In the genomic region with DNA sequence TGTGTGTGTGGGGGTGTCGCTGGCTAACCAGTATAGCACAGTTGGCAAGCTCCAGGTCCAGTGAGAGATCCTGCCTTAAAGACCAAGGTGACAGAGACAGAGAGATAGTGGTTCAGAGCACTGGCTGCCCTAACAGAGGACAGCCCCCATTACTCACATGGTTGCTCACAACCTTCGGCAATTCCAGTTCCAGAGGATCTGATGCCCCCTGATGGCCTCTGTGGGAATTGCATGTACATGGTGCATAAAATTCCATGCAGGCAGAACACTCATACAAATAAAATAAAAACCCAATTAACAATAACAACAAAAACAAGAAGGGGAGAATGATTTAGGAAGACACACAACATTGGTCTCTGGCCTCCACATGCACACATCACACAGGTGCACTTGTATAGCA, we compare ENCODE assay signal across 10 mouse cellular contexts. TPM values are rescaled to one million over a fixed set of nuclear protein-coding genes. Genes with fewer than 3 reads are reported as not detected.
DNase-seq lines count a peak whose midpoint lies in the region; ATAC-seq and TF ChIP-seq lines count a peak whose summit lies in the region.
"Had no signal": no experiment of that assay in that cellular context is flagged by ENCODE, and none has a peak within 500 bp of the region (broad histone marks: within the 10 kb centered on the region; RNA-seq: fewer than 3 reads in every experiment).

No protein-coding gene starts in this region.

- TF ChIP-seq POLR2A in bone marrow macrophage, adult 2 months (IDR thresholded peaks at IDR 0.05; ENCODE audit: borderline replicate concordance, low read depth, low read length): no peak

- H3K36me3 ChIP-seq in heart, postnatal 0 days (replicated peaks; ENCODE audit: control insufficient read depth, insufficient read depth, low read length): no peaks in the 10 kb centered on the region
- no peaks in the 10 kb centered on the region for H3K36me3 ChIP-seq in midbrain, postnatal 0 days (ENCODE audit: insufficient read depth, low read length)
- H3K36me3 ChIP-seq in midbrain, embryonic 13.5 days: no peaks in the 10 kb centered on the region
- H3K36me3 ChIP-seq: heart, embryonic 13.5 days; neural tube, embryonic 13.5 days had no signal

- H3K4me3 ChIP-seq in heart, postnatal 0 days (ENCODE audit: low read depth, low read length): no peak overlapping the region
- no peak overlapping the region for H3K4me3 ChIP-seq in midbrain, postnatal 0 days (ENCODE audit: low read depth, low read length)
- H3K4me3 ChIP-seq in midbrain, embryonic 13.5 days (replicated peaks): no peak overlapping the region
- no peak overlapping the region for H3K4me3 ChIP-seq in bone marrow macrophage, adult 2 months (ENCODE audit: insufficient read depth, low read length)
- H3K4me3 ChIP-seq: heart, embryonic 13.5 days; neural tube, embryonic 13.5 days had no signal

- H3K4me2 ChIP-seq in heart, postnatal 0 days (ENCODE audit: low read depth, low read length): no peak overlapping the region
- no peak overlapping the region for H3K4me2 ChIP-seq in midbrain, postnatal 0 days (ENCODE audit: low read depth, low read length, poor library complexity, severe bottlenecking)
- no peak overlapping the region for H3K4me2 ChIP-seq in midbrain, embryonic 13.5 days (replicated peaks)
- H3K4me2 ChIP-seq: heart, embryonic 13.5 days; neural tube, embryonic 13.5 days had no signal

- 46% methylated on average over 2 of the region's 2 CpGs for WGBS in heart, postnatal 0 days
- WGBS in midbrain, postnatal 0 days: 52% methylated on average over 2 of the region's 2 CpGs
- 41% methylated on average over 2 of the region's 2 CpGs for WGBS in midbrain, embryonic 13.5 days

- H3K27me3 ChIP-seq in heart, postnatal 0 days (ENCODE audit: control insufficient read depth, insufficient read depth, low read length): 0 out of 2 replicates have a peak, but pooled peaks cover 3% of the 10 kb centered on the region
- H3K27me3 ChIP-seq in midbrain, postnatal 0 days (ENCODE audit: insufficient read depth, low read length): no peaks in the 10 kb centered on the region
- H3K27me3 ChIP-seq in midbrain, embryonic 13.5 days: no peaks in the 10 kb centered on the region
- H3K27me3 ChIP-seq: neural tube, embryonic 13.5 days had no signal

- no peak overlapping the region for H3K9ac ChIP-seq in heart, postnatal 0 days (replicated peaks; ENCODE audit: low read depth, low read length)
- no peak overlapping the region for H3K9ac ChIP-seq in midbrain, postnatal 0 days (replicated peaks; ENCODE audit: low read length, poor library complexity, severe bottlenecking)
- no peak overlapping the region for H3K9ac ChIP-seq in midbrain, embryonic 13.5 days (replicated peaks)
- H3K9ac ChIP-seq: heart, embryonic 13.5 days; neural tube, embryonic 13.5 days had no signal

- TF ChIP-seq EP300 in heart, postnatal 0 days (IDR thresholded peaks at IDR 0.05; ENCODE audit: low read depth): no peak

- H3K27ac ChIP-seq in heart, postnatal 0 days (ENCODE audit: low read depth): no peak overlapping the region
- no peak overlapping the region for H3K27ac ChIP-seq in midbrain, postnatal 0 days (ENCODE audit: low read depth, low read length)
- H3K27ac ChIP-seq in midbrain, embryonic 13.5 days: no peak overlapping the region
- H3K27ac ChIP-seq in bone marrow macrophage, adult 2 months (ENCODE audit: insufficient read depth, low read depth, low read length): no peak overlapping the region
- H3K27ac ChIP-seq: heart, embryonic 13.5 days; neural tube, embryonic 13.5 days had no signal

- DNase-seq in heart, postnatal 0 days (ENCODE audit: low spot score): no peak
- no peak for DNase-seq in heart, postnatal 36 days
- no peak for DNase-seq in midbrain, postnatal 0 days (ENCODE audit: low spot score)
- DNase-seq in retina, postnatal 1 day: peak; percentile 54
- DNase-seq in urinary bladder, postnatal 10 days (ENCODE audit: low spot score): no peak
- no peak for DNase-seq in frontal cortex, adult 2 months (ENCODE audit: extremely low spot score in 1 of 2, low spot score in 1 of 2)

- ATAC-seq in heart, postnatal 0 days (ENCODE audit: insufficient read depth, low read depth): no peak
- no peak for ATAC-seq in midbrain, postnatal 0 days (ENCODE audit: low FRiP score)
- no peak for ATAC-seq in midbrain, embryonic 13.5 days

- H3K9me3 ChIP-seq in heart, postnatal 0 days (replicated peaks; ENCODE audit: control insufficient read depth, low read length): no peaks in the 10 kb centered on the region
- no peaks in the 10 kb centered on the region for H3K9me3 ChIP-seq in midbrain, postnatal 0 days (ENCODE audit: low read length)
- no peaks in the 10 kb centered on the region for H3K9me3 ChIP-seq in midbrain, embryonic 13.5 days
- H3K9me3 ChIP-seq: heart, embryonic 13.5 days; neural tube, embryonic 13.5 days had no signal

- peak; percentile 21; the same call in 1 of the 2 replicates for TF ChIP-seq CTCF in heart, postnatal 0 days (IDR thresholded peaks at IDR 0.05; ENCODE audit: low read depth)
- peak; percentile 70 for TF ChIP-seq CTCF in midbrain, postnatal 0 days (IDR thresholded peaks at IDR 0.05)
- peak; percentile 24; the same call in 1 of the 2 replicates for TF ChIP-seq CTCF in bone marrow macrophage, adult 2 months (IDR thresholded peaks at IDR 0.05; ENCODE audit: low read depth, low read length)

- intact Hi-C loops in heart, postnatal 36 days (cut with DNase I): no loop called here

- 0 out of 2 replicates have a peak, but pooled peaks cover 4% of the 10 kb centered on the region for H3K4me1 ChIP-seq in heart, postnatal 0 days (ENCODE audit: control insufficient read depth, insufficient read depth)
- H3K4me1 ChIP-seq in midbrain, postnatal 0 days (ENCODE audit: insufficient read depth, low read length): peaks cover 4% of the 10 kb centered on the region; the same call in 1 of the 2 replicates
- peaks cover 19% of the 10 kb centered on the region for H3K4me1 ChIP-seq in midbrain, embryonic 13.5 days (replicated peaks)
- H3K4me1 ChIP-seq in bone marrow macrophage, adult 2 months (ENCODE audit: control insufficient read depth, insufficient read depth, low read length): no peaks in the 10 kb centered on the region

RNA-seq across cellular contexts. Expression of a gene that starts 12.5 kb away (rescaled TPM):
- 1.7 and 2.7 TPM in 2 replicates for total RNA-seq in heart, postnatal 0 days (2014; rRNA removed; ENCODE audit: low replicate concordance)
- polyA plus RNA-seq in heart, postnatal 0 days (2015; fragmentation: Nextera tagmentation; extraction: Ambion mirVana): 0.51 and 0.63 TPM in 2 replicates
- under 1 TPM; 0.24 to 0.61 TPM for total RNA-seq in heart, postnatal 36 days (2021)
- total RNA-seq in midbrain, postnatal 0 days (2014; rRNA removed): 0.33 and 0.49 TPM in 2 replicates
- polyA plus RNA-seq in midbrain, postnatal 0 days (2015; fragmentation: Nextera tagmentation; extraction: Ambion mirVana): 0.18 and 0.35 TPM in 2 replicates
- 0.09 TPM in 1 of 2 replicates, not detected in the other for polyA plus RNA-seq in midbrain, embryonic 13.5 days (2015; fragmentation: Nextera tagmentation; extraction: Ambion mirVana)
- polyA plus RNA-seq in bone marrow macrophage, adult 2 months (2012; ENCODE audit: insufficient read depth, insufficient read length, missing spikeins): not detected in 2 replicates
- 0.04 and 0.19 TPM in 2 replicates for polyA plus RNA-seq in frontal cortex, adult 2 months (2012; rRNA removed)

RNA-seq across cellular contexts. Expression of a gene that starts 16.6 kb away (rescaled TPM):
- not detected in 2 replicates for total RNA-seq in heart, postnatal 0 days (2014; rRNA removed; ENCODE audit: low replicate concordance)
- not detected in 2 replicates for polyA plus RNA-seq in heart, postnatal 0 days (2015; fragmentation: Nextera tagmentation; extraction: Ambion mirVana)
- not detected for total RNA-seq in heart, postnatal 36 days (2021)
- not detected in 2 replicates for total RNA-seq in midbrain, postnatal 0 days (2014; rRNA removed)
- polyA plus RNA-seq in midbrain, postnatal 0 days (2015; fragmentation: Nextera tagmentation; extraction: Ambion mirVana): not detected in 2 replicates
- 0.11 TPM in 1 of 2 replicates, not detected in the other for polyA plus RNA-seq in midbrain, embryonic 13.5 days (2015; fragmentation: Nextera tagmentation; extraction: Ambion mirVana)
- polyA plus RNA-seq in bone marrow macrophage, adult 2 months (2012; ENCODE audit: insufficient read depth, insufficient read length, missing spikeins): not detected in 2 replicates
- not detected in 2 replicates for polyA plus RNA-seq in frontal cortex, adult 2 months (2012; rRNA removed)
- polyA plus RNA-seq: neural tube, embryonic 13.5 days had no signal

RNA-seq across cellular contexts. Expression of a gene that starts 39.8 kb away (rescaled TPM):
- not detected in 2 replicates for total RNA-seq in heart, postnatal 0 days (2014; rRNA removed; ENCODE audit: low replicate concordance)
- 0.16 and 0.18 TPM in 2 replicates for polyA plus RNA-seq in heart, postnatal 0 days (2015; fragmentation: Nextera tagmentation; extraction: Ambion mirVana)
- under 1 TPM in 1 of 2 experiments, not detected in 1; 0.25 TPM for total RNA-seq in heart, postnatal 36 days (2021)
- 1.0 and 1.8 TPM in 2 replicates for total RNA-seq in midbrain, postnatal 0 days (2014; rRNA removed)
- polyA plus RNA-seq in midbrain, postnatal 0 days (2015; fragmentation: Nextera tagmentation; extraction: Ambion mirVana): 0.83 and 0.85 TPM in 2 replicates
- polyA plus RNA-seq in midbrain, embryonic 13.5 days (2015; fragmentation: Nextera tagmentation; extraction: Ambion mirVana): 0.22 and 0.32 TPM in 2 replicates
- polyA plus RNA-seq in bone marrow macrophage, adult 2 months (2012; ENCODE audit: insufficient read depth, insufficient read length, missing spikeins): not detected in 2 replicates
- polyA plus RNA-seq in frontal cortex, adult 2 months (2012; rRNA removed): 0.26 and 0.50 TPM in 2 replicates
- polyA plus RNA-seq: heart, embryonic 13.5 days; neural tube, embryonic 13.5 days had no signal

RNA-seq across cellular contexts. Expression of a gene that starts 56.6 kb away (rescaled TPM):
- 38.4 and 45.0 TPM in 2 replicates for total RNA-seq in heart, postnatal 0 days (2014; rRNA removed; ENCODE audit: low replicate concordance)
- 20.7 and 23.4 TPM in 2 replicates for polyA plus RNA-seq in heart, postnatal 0 days (2015; fragmentation: Nextera tagmentation; extraction: Ambion mirVana)
- total RNA-seq in heart, postnatal 36 days (2021): 10 to 100 TPM; 12.8 to 13.0 TPM
- total RNA-seq in midbrain, postnatal 0 days (2014; rRNA removed): 24.8 and 25.8 TPM in 2 replicates
- 21.9 and 26.5 TPM in 2 replicates for polyA plus RNA-seq in midbrain, postnatal 0 days (2015; fragmentation: Nextera tagmentation; extraction: Ambion mirVana)
- polyA plus RNA-seq in midbrain, embryonic 13.5 days (2015; fragmentation: Nextera tagmentation; extraction: Ambion mirVana): 17.8 and 17.9 TPM in 2 replicates
- polyA plus RNA-seq in bone marrow macrophage, adult 2 months (2012; ENCODE audit: insufficient read depth, insufficient read length, missing spikeins): not detected in 2 replicates
- polyA plus RNA-seq in frontal cortex, adult 2 months (2012; rRNA removed): 7.5 and 8.3 TPM in 2 replicates
